Mouse (Mus musculus) neural tube, embryonic 12.5 days (tissue): ENCODE data around the gene Git1. TPM values are rescaled to one million over a fixed set of nuclear protein-coding genes. Genes with fewer than 3 reads are reported as not detected.

ENCODE experiments used
- ATAC-seq: fragments of 200-750 bp; cut with Nextera tagmentation; 2 replicates; pipeline ENCODE4 v1.8.0; 2017; ENCODE audit warnings: low read depth, mild to moderate bottlenecking, moderate TSS enrichment, moderate library complexity; ENCODE audit not compliant: low FRiP score
- H3K27ac ChIP-seq: fragments of 300-500 bp; sonication (generic); 2 replicates; pipeline ENCODE4 v1.5.1; 2016
- H3K27me3 ChIP-seq: fragments of 300-500 bp; sonication (generic); replicated peaks from 2 replicates; pipeline ENCODE4 v1.6.1; 2016; ENCODE audit warnings: mild to moderate bottlenecking
- H3K36me3 ChIP-seq: fragments of 300-500 bp; sonication (generic); 2 replicates; pipeline ENCODE4 v1.6.1; 2016; ENCODE audit warnings: mild to moderate bottlenecking
- H3K4me1 ChIP-seq: fragments of 300-500 bp; sonication (generic); 2 replicates; pipeline ENCODE4 v1.6.1; 2016
- H3K4me2 ChIP-seq: fragments of 300-500 bp; sonication (generic); replicated peaks from 2 replicates; pipeline ENCODE4 v1.6.1; 2016; ENCODE audit warnings: mild to moderate bottlenecking
- H3K4me3 ChIP-seq: fragments of 300-500 bp; sonication (generic); 2 replicates; pipeline ENCODE4 v1.5.1; 2016
- H3K9ac ChIP-seq: fragments of 300-500 bp; sonication (generic); 2 replicates; pipeline ENCODE4 v1.6.1; 2016; ENCODE audit warnings: mild to moderate bottlenecking
- H3K9me3 ChIP-seq: fragments of 300-500 bp; sonication (generic); 2 replicates; pipeline ENCODE4 v1.6.1; 2016; ENCODE audit warnings: mild to moderate bottlenecking
- WGBS: fragments of 180-500 bp; shearing (Covaris S2); methylation state at CpG from one replicate; pipeline ENCODE4 v1.1.7; 2016; 5-methylcytosine and 5-hydroxymethylcytosine counted together
- polyA plus RNA-seq: library from polyadenylated mRNA; unstranded; fragments of >200 nt; fragmentation: Nextera tagmentation; extraction: Ambion mirVana; gene quantifications from 2 replicates; pipeline ENCODE4 v1.2.1, GENCODE M21; 2016

Git1 gene
- polyA plus RNA-seq, 1 experiment from 2014 or later = 12.5 TPM

GRCm38 (mm10) chr11:77505291-77505980 lies 12.1 kb downstream of the Git1 start:
- Histone ChIP-seq H3K27ac (no peak overlapping the region), H3K36me3 (peaks cover 75% of the 10 kb centered on the region), H3K27me3 (no peaks in the 10 kb centered on the region), H3K9me3 (no peaks in the 10 kb centered on the region), H3K4me3 (no peak overlapping the region), H3K4me1 (peaks cover 15% of the 10 kb centered on the region), H3K9ac (no peak overlapping the region), H3K4me2 (no peak overlapping the region)
- WGBS = 92% methylated on average over 22 of the region's 22 CpGs
- no peak for ATAC-seq

GRCm38 (mm10) chr11:77506273-77506672 lies 12.9 kb downstream of the Git1 start:
- WGBS = 87% methylated on average over 14 of the region's 14 CpGs
- H3K36me3 ChIP-seq = peaks cover 66% of the 10 kb centered on the region
- no peak overlapping the region for H3K4me3 ChIP-seq
- H3K4me1 ChIP-seq = peaks cover 7% of the 10 kb centered on the region
- ATAC-seq = no peak
- no peaks in the 10 kb centered on the region for H3K9me3 ChIP-seq
- H3K9ac ChIP-seq = no peak overlapping the region
- H3K27ac ChIP-seq = no peak overlapping the region
- H3K4me2 ChIP-seq = no peak overlapping the region
- no peaks in the 10 kb centered on the region for H3K27me3 ChIP-seq

GRCm38 (mm10) chr11:77506941-77507340 lies 13.6 kb downstream of the Git1 start:
- Histone ChIP-seq H3K27ac (no peak overlapping the region), H3K9ac (no peak overlapping the region), H3K4me2 (no peak overlapping the region), H3K36me3 (peaks cover 61% of the 10 kb centered on the region), H3K4me3 (no peak overlapping the region), H3K9me3 (no peaks in the 10 kb centered on the region), H3K27me3 (no peaks in the 10 kb centered on the region), H3K4me1 (peaks cover 7% of the 10 kb centered on the region)
- 88% methylated on average over 6 of the region's 6 CpGs for WGBS
- ATAC-seq = no peak

- no peak overlapping the region for H3K9ac ChIP-seq
Measured at GRCm38 (mm10) chr11:77507426-77507825, 14.1 kb downstream of the Git1 start.

GRCm38 (mm10) chr11:77508068-77509021 lies 15.0 kb downstream of the Git1 start:
- WGBS = 19% methylated on average over 49 of the region's 49 CpGs
- H3K4me1 ChIP-seq = peaks cover 14% of the 10 kb centered on the region
- H3K36me3 ChIP-seq = peaks cover 48% of the 10 kb centered on the region
- H3K4me3 ChIP-seq = peak overlapping the region; percentile 24; the same call in 1 of the 2 replicates
- H3K4me2 ChIP-seq = peak overlapping the region; percentile 62
- ATAC-seq = peak; percentile 49; the same call in 1 of the 2 replicates
- peak overlapping the region; percentile 48 for H3K9ac ChIP-seq
- H3K27me3 ChIP-seq = no peaks in the 10 kb centered on the region
- no peaks in the 10 kb centered on the region for H3K9me3 ChIP-seq
- no peak overlapping the region for H3K27ac ChIP-seq

More at GRCm38 (mm10) chr11:77507426-77507825, 14.1 kb downstream of the Git1 start:
- H3K4me2 ChIP-seq = no peak overlapping the region
- ATAC-seq = no peak
- WGBS = 75% methylated on average over 4 of the region's 4 CpGs
- H3K27ac ChIP-seq = no peak overlapping the region
- H3K27me3 ChIP-seq = no peaks in the 10 kb centered on the region
- H3K4me3 ChIP-seq = no peak overlapping the region
- peaks cover 10% of the 10 kb centered on the region for H3K4me1 ChIP-seq
- H3K9me3 ChIP-seq = no peaks in the 10 kb centered on the region
- peaks cover 57% of the 10 kb centered on the region for H3K36me3 ChIP-seq

- H3K36me3 ChIP-seq = peaks cover 18% of the 10 kb centered on the region
- 89% methylated on average over 5 of the region's 5 CpGs for whole genome bisulfite sequencing
- no peak for ATAC-seq
- no peak overlapping the region for H3K4me3 ChIP-seq
- no peak overlapping the region for H3K27ac ChIP-seq
- peaks cover 42% of the 10 kb centered on the region for H3K4me1 ChIP-seq
- peaks cover 18% of the 10 kb centered on the region for H3K27me3 ChIP-seq
- no peaks in the 10 kb centered on the region for H3K9me3 ChIP-seq
- H3K4me2 ChIP-seq = no peak overlapping the region
- H3K9ac ChIP-seq = no peak overlapping the region
Measured at GRCm38 (mm10) chr11:77511336-77511735, 18.0 kb downstream of the Git1 start.

GRCm38 (mm10) chr11:77512891-77513810 lies 19.8 kb downstream of the Git1 start:
- Histone ChIP-seq H3K9ac (peak overlapping the region; percentile 61), H3K4me2 (peak overlapping the region; percentile 93), H3K9me3 (no peaks in the 10 kb centered on the region), H3K36me3 (peaks cover 3% of the 10 kb centered on the region; the same call in 1 of the 2 replicates), H3K27ac (no peak overlapping the region), H3K27me3 (peaks cover 26% of the 10 kb centered on the region), H3K4me1 (peaks cover 40% of the 10 kb centered on the region), H3K4me3 (peak overlapping the region; percentile 58)
- WGBS = under 1% methylated on average over 70 of the region's 84 CpGs
- ATAC-seq = peak; percentile 65

GRCm38 (mm10) chr11:77513811-77514170 lies 20.4 kb downstream of the Git1 start:
- peaks cover 26% of the 10 kb centered on the region for H3K27me3 ChIP-seq
- WGBS = 9% methylated on average over 10 of the region's 10 CpGs
- H3K9ac ChIP-seq = peak overlapping the region; percentile 35; the same call in 1 of the 2 replicates
- no peak for ATAC-seq
- peaks cover 3% of the 10 kb centered on the region; the same call in 1 of the 2 replicates for H3K36me3 ChIP-seq
- H3K4me1 ChIP-seq = peaks cover 36% of the 10 kb centered on the region
- peak overlapping the region; percentile 58 for H3K4me3 ChIP-seq
- H3K27ac ChIP-seq = no peak overlapping the region
- peak overlapping the region; percentile 93 for H3K4me2 ChIP-seq
- no peaks in the 10 kb centered on the region for H3K9me3 ChIP-seq

- WGBS = 5% methylated on average over 19 of the region's 19 CpGs
- Histone ChIP-seq H3K9me3 (no peaks in the 10 kb centered on the region), H3K36me3 (peaks cover 3% of the 10 kb centered on the region; the same call in 1 of the 2 replicates), H3K4me3 (peak overlapping the region; percentile 49), H3K27me3 (peaks cover 26% of the 10 kb centered on the region), H3K4me1 (peaks cover 36% of the 10 kb centered on the region), H3K27ac (no peak overlapping the region), H3K9ac (peak overlapping the region; percentile 58), H3K4me2 (peak overlapping the region; percentile 93)
- no peak for ATAC-seq
Measured at GRCm38 (mm10) chr11:77514281-77514831, 21.0 kb downstream of the Git1 start.

GRCm38 (mm10) chr11:77514832-77515636 lies 21.7 kb downstream of the Git1 start, which contains the start of gene Abhd15:
TSS of gene Abhd15 (plus strand) at chr11:77515121.
- H3K36me3 ChIP-seq = no peaks in the 10 kb centered on the region
- H3K9me3 ChIP-seq = no peaks in the 10 kb centered on the region
- peak within 1 kb of the TSS; percentile 58 for H3K4me3 ChIP-seq
- no peak within 1 kb of the TSS for H3K27ac ChIP-seq
- peaks cover 26% of the 10 kb centered on the region for H3K27me3 ChIP-seq
- peaks cover 36% of the 10 kb centered on the region for H3K4me1 ChIP-seq
- H3K4me2 ChIP-seq = peak within 1 kb of the TSS; percentile 93
- peak; percentile 51 for ATAC-seq
- WGBS = under 1% methylated on average over 72 of the region's 72 CpGs
- peak within 1 kb of the TSS; percentile 58 for H3K9ac ChIP-seq
